Mouse (Mus musculus): ENCODE data around the gene Cdc14a. TPM values are rescaled to one million over a fixed set of nuclear protein-coding genes. Genes with fewer than 3 reads are reported as not detected.

Gene Cdc14a
- polyA plus RNA-seq, 2 experiments from 2014 or later = 12.0 to 12.1 TPM

GRCm38 (mm10) chr3:116327001-116327615 lies 96.7 kb downstream of the Cdc14a start:
- ATAC-seq = peak; percentile 92

- no peak for ATAC-seq
These were observed 98.3 kb downstream of the Cdc14a start for GRCm38 (mm10) chr3:116325501-116325900.

- no peak for ATAC-seq
These were observed 104.1 kb downstream of the Cdc14a start for GRCm38 (mm10) chr3:116319696-116320095.

GRCm38 (mm10) chr3:116311838-116312237 lies 112.0 kb downstream of the Cdc14a start:
- ATAC-seq = no peak

- no peak for ATAC-seq
These were observed 112.7 kb downstream of the Cdc14a start for GRCm38 (mm10) chr3:116311173-116311572.

- ATAC-seq = no peak
These were observed 113.2 kb downstream of the Cdc14a start for GRCm38 (mm10) chr3:116310672-116311071.

GRCm38 (mm10) chr3:116310033-116310432 lies 113.8 kb downstream of the Cdc14a start:
- no peak for ATAC-seq

GRCm38 (mm10) chr3:116304800-116305753 lies 118.8 kb downstream of the Cdc14a start:
- no peak for ATAC-seq

- no peak for ATAC-seq
These were observed 121.3 kb downstream of the Cdc14a start for GRCm38 (mm10) chr3:116302581-116302980.

GRCm38 (mm10) chr3:116301754-116302153 lies 122.1 kb downstream of the Cdc14a start:
- no peak for ATAC-seq

- ATAC-seq = no peak
These were observed 125.1 kb downstream of the Cdc14a start for GRCm38 (mm10) chr3:116298727-116299126.

GRCm38 (mm10) chr3:116298003-116298402 lies 125.8 kb downstream of the Cdc14a start:
- no peak for ATAC-seq

GRCm38 (mm10) chr3:116297170-116297569 lies 126.7 kb downstream of the Cdc14a start:
- ATAC-seq = no peak

- no peak for ATAC-seq
These were observed 133.6 kb downstream of the Cdc14a start for GRCm38 (mm10) chr3:116290041-116290815.

- ATAC-seq = no peak
These were observed 135.0 kb downstream of the Cdc14a start for GRCm38 (mm10) chr3:116288833-116289232.

GRCm38 (mm10) chr3:116284735-116285134 lies 139.1 kb downstream of the Cdc14a start:
- ATAC-seq = no peak

GRCm38 (mm10) chr3:116283996-116284395 lies 139.8 kb downstream of the Cdc14a start:
- ATAC-seq = no peak

- no peak for ATAC-seq
These were observed 142.2 kb downstream of the Cdc14a start for GRCm38 (mm10) chr3:116281663-116282062.

GRCm38 (mm10) chr3:116277146-116277545 lies 146.7 kb downstream of the Cdc14a start:
- no peak for ATAC-seq

GRCm38 (mm10) chr3:116271679-116272078 lies 152.2 kb downstream of the Cdc14a start:
- no peak for ATAC-seq

GRCm38 (mm10) chr3:116267036-116267654 lies 156.7 kb downstream of the Cdc14a start:
- no peak for ATAC-seq

GRCm38 (mm10) chr3:116266360-116266759 lies 157.5 kb downstream of the Cdc14a start:
- no peak for ATAC-seq

- ATAC-seq = no peak
These were observed 159.9 kb downstream of the Cdc14a start for GRCm38 (mm10) chr3:116263977-116264376.

All from activated CD4-positive, CD25-positive, alpha-beta regulatory T cell, adult 4 months (primary cell).